Mouse (Mus musculus) embryonic fibroblast, embryonic 13.5 days (primary cell): ENCODE measurements at regions not wholly inside any gene's neighbourhood (a gene's known extent, or its start where the extent isn't known, plus 50 kb on each side); places are given as distances from the start of the nearest gene placed in this dataset.

Experiments used
- H3K27ac ChIP-seq: 2 replicates; pipeline ENCODE4 v1.5.1; 2012; ENCODE audit warnings: low read length, control low read depth, inconsistent platforms; ENCODE audit not compliant: insufficient read depth
- H3K4me1 ChIP-seq: 2 replicates; pipeline ENCODE4 v1.6.1; 2011; ENCODE audit warnings: low read length; ENCODE audit not compliant: control insufficient read depth, insufficient read depth
- H3K4me3 ChIP-seq: 2 replicates; pipeline ENCODE4 v1.5.1; 2011; ENCODE audit warnings: mild to moderate bottlenecking, control low read depth, low read length; ENCODE audit not compliant: insufficient read depth
- CTCF ChIP-seq: IDR thresholded peaks from 2 replicates; pipeline ENCODE4 v1.5.1; 2011; ENCODE audit warnings: mild to moderate bottlenecking, control low read depth, low read length, moderate library complexity, borderline replicate concordance; ENCODE audit not compliant: insufficient read depth
- POLR2A ChIP-seq: IDR thresholded peaks from 2 replicates; pipeline ENCODE4 v1.6.1; 2011; ENCODE audit warnings: low read depth, mild to moderate bottlenecking, control low read depth, low read length, moderate library complexity

DNA sequence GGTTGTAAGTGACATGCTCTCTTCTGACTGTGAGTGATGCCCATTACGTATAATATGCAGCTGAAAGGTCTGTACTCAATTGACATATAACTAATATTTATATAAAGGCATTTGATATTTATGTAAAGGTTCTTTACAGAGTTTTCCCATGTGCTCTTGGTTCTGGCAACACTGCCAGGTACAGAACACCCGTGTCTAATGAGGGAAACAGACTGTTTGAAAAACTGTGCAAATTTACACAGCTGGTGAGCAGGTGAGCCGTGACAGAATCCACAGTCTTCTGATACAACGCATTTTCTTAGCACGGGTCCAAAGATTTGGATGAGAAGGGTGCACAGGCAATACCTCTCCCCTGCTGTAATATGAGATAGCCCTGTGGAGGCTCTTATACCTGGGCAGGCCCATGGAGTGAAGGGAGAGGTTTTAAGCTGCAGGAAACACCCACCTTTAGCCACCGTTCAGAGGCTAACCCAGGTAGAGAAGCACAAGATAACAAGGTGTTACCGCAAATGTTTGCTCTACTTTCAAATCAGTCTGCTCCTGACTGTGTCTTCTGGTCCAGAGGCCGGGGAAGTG lies 161.0 kb downstream of the Foxo1 start:
- no peaks in the 10 kb centered on the region for H3K4me1 ChIP-seq
- H3K4me3 ChIP-seq: no peak overlapping the region
- TF ChIP-seq POLR2A: no peak
- TF ChIP-seq CTCF: no peak
- no peak overlapping the region for H3K27ac ChIP-seq

DNA sequence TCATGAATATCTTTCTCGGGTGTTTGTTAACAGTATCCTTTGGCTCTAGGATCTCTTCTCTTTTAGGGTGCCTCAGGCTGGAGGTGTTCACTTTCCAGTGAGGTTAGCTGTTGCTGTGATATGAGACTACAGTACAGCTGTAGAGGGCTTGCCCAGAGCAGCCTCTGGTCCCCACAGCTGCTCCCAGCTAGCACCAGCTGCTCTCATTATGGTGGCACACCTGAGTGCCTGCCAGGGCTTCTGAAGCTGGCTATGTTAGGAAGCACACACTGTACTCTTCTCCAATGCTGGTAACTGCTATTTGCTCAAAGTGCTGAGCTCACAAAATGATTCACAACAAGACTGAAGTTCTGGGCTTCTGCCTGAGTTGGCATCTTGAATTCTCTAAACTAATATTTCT lies 154.7 kb downstream of the Foxo1 start:
- no peak overlapping the region for H3K4me3 ChIP-seq
- H3K27ac ChIP-seq: no peak overlapping the region
- no peaks in the 10 kb centered on the region for H3K4me1 ChIP-seq
- no peak for TF ChIP-seq CTCF

DNA sequence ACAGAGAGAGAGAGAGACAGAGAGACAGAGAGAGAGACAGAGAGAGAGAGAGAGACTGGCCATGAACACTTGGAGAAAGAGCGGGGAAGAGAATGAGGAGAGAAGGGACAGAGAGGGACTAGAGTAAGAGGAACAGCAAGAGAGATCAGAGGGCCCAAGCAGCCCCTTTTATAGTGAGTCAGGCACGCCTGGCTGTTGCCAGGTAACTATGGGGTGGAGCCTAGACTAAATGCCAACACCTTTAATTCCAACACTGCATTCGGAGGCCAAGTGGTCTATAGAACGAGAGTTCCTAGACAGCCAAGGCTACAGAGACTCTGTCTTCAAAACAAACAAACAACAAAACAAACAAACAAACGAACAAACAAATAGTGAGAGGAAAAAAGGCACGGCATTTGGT lies 148.1 kb downstream of the Foxo1 start:
- Histone ChIP-seq H3K27ac (no peak overlapping the region), H3K4me1 (peaks cover 3% of the 10 kb centered on the region; the same call in 1 of the 2 replicates), H3K4me3 (no peak overlapping the region)
- TF ChIP-seq POLR2A: no peak
- TF ChIP-seq CTCF: no peak

DNA sequence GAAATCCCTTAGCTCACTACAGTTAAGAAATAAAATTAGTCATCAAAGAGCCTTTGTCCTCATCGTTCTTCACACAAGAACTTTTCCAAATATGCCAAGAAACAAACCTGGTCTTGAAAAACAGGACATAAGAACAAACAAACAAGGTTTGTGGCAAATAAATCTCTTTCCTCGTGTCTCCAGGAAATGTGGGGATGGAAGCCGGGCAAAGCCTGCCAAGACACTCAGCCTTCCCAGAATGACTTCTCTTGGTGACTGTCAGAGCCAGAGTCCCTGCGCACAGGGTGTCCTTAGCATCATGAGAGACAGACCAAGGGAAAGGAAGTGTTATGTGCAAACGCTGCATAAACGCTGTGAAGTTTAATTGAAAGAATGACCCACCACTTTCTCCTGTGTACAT lies 147.2 kb downstream of the Foxo1 start:
- Histone ChIP-seq H3K4me1 (peaks cover 3% of the 10 kb centered on the region; the same call in 1 of the 2 replicates), H3K27ac (no peak overlapping the region), H3K4me3 (no peak overlapping the region)
- TF ChIP-seq POLR2A (no peak), CTCF (no peak)

- TF ChIP-seq POLR2A: no peak
- no peak for TF ChIP-seq CTCF
- H3K27ac ChIP-seq: no peak overlapping the region
- H3K4me3 ChIP-seq: no peak overlapping the region
- H3K4me1 ChIP-seq: peaks cover 3% of the 10 kb centered on the region; the same call in 1 of the 2 replicates
Measured at GRCm38 (mm10) chr3:52414017-52414416, 145.9 kb downstream of the Foxo1 start.

- Histone ChIP-seq H3K4me1 (peaks cover 3% of the 10 kb centered on the region; the same call in 1 of the 2 replicates), H3K4me3 (no peak overlapping the region), H3K27ac (no peak overlapping the region)
- no peak for TF ChIP-seq CTCF
- no peak for TF ChIP-seq POLR2A
Measured at GRCm38 (mm10) chr3:52413187-52413746, 145.1 kb downstream of the Foxo1 start.

DNA sequence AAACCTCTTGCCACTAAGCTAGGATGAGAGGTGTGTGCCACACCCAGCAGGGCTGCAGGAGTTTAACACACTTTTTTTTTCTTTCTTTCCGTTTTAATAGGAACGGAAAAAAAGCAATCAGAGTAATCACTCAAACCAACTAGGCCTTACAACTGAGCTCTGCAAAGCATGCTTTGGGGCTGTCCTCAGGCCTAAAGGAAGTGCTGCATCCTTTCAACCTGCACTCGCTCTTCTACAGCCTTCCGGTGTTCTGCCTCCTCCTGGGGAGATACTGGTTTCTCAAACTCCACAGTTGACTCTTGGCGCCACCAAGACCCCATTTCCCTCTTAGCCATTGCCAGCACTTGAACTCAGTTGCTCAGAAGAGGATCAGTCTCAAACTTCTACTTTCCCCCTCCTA lies 143.2 kb downstream of the Foxo1 start:
- Histone ChIP-seq H3K27ac (no peak overlapping the region), H3K4me1 (peaks cover 3% of the 10 kb centered on the region; the same call in 1 of the 2 replicates), H3K4me3 (no peak overlapping the region)
- no peak for TF ChIP-seq POLR2A
- TF ChIP-seq CTCF: no peak

- Histone ChIP-seq H3K27ac (no peak overlapping the region), H3K4me1 (peaks cover 3% of the 10 kb centered on the region; the same call in 1 of the 2 replicates), H3K4me3 (no peak overlapping the region)
- TF ChIP-seq CTCF (no peak), POLR2A (no peak)
Measured at GRCm38 (mm10) chr3:52409465-52409864, 141.3 kb downstream of the Foxo1 start.

DNA sequence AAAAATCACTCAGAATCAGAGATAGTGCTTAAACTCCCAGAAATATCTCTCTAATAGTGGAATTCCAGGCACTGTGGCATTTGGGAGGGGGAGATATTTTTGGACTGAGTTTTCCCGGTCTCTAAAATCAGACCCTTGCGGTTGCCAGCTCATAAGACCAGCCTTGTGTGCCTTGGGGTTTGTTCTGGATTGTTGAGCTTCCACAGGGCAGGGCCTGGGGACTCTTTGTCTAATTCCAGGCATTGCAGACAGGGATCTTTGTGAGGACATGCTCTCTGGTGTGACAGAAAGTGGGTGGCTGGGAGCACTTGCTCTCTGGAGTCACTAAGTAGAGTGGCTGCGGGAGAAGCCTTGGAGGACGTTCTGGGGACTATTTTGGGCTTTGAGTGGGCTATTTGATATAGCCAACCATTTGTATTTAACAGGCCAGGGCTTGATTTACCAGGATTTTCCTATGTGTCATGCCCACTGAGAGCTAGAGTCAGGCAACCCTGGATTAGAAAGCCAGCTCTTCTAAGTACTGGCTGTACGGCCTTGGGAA lies 138.7 kb downstream of the Foxo1 start:
- Histone ChIP-seq H3K27ac (no peak overlapping the region), H3K4me3 (no peak overlapping the region), H3K4me1 (no peaks in the 10 kb centered on the region)
- TF ChIP-seq POLR2A: no peak
- TF ChIP-seq CTCF: no peak

GRCm38 (mm10) chr3:52404636-52405035 lies 136.5 kb downstream of the Foxo1 start:
- Histone ChIP-seq H3K4me1 (peaks cover 3% of the 10 kb centered on the region; the same call in 1 of the 2 replicates), H3K4me3 (no peak overlapping the region), H3K27ac (no peak overlapping the region)
- TF ChIP-seq CTCF: no peak
- TF ChIP-seq POLR2A: no peak

- TF ChIP-seq POLR2A: no peak
- TF ChIP-seq CTCF: no peak
- no peak overlapping the region for H3K4me3 ChIP-seq
- H3K27ac ChIP-seq: no peak overlapping the region
- H3K4me1 ChIP-seq: peaks cover 3% of the 10 kb centered on the region; the same call in 1 of the 2 replicates
Measured at GRCm38 (mm10) chr3:52403032-52403431, 134.9 kb downstream of the Foxo1 start.
